Mouse (Mus musculus) G1E (cell line): ENCODE data around the gene 1700125H20Rik.
A peak's percentile ranks its signal among the peaks of the same experiment; 100 is the strongest.

Experiments
- CTCF ChIP-seq: IDR thresholded peaks from 2 replicates; pipeline ENCODE4 v1.5.1; 2012; ENCODE audit warnings: low read depth, low read length, inconsistent platforms, mixed read lengths
- GATA1 ChIP-seq: IDR thresholded peaks from 2 replicates; pipeline ENCODE4 v1.6.1; 2012; ENCODE audit warnings: borderline replicate concordance, low read length, inconsistent platforms, mixed read lengths
- GATA2 ChIP-seq: IDR thresholded peaks from 2 replicates; pipeline ENCODE4 v1.6.1; 2012; ENCODE audit warnings: low read depth, low read length, inconsistent platforms, borderline replicate concordance
- POLR2AphosphoS5 ChIP-seq: IDR thresholded peaks from 2 replicates; pipeline ENCODE4 v1.6.1; 2012; ENCODE audit warnings: low read depth, low read length, inconsistent platforms; ENCODE audit not compliant: insufficient replicate concordance

GRCm38 (mm10) chr11:85182617-85183283 lies 12.5 kb downstream of the 1700125H20Rik start:
- TF ChIP-seq CTCF (peak; percentile 61), GATA1 (no peak), POLR2AphosphoS5 (no peak), GATA2 (no peak)
